Mouse (Mus musculus): ENCODE data around the gene Hist1h4h. TPM values are rescaled to one million over a fixed set of nuclear protein-coding genes. Genes with fewer than 3 reads are reported as not detected.
"Not testable (repeated sequence)": the region's sequence is repeated elsewhere in the genome, so short reads cannot be mapped to it uniquely, and the experiment has no call there.

Gene Hist1h4h
- polyA plus RNA-seq, 1 experiment from 2014 or later, result 2.6 TPM

GRCm38 (mm10) chr13:23575864-23576313 is 45.0 kb downstream of the Hist1h4h start:
- H3K9me3 ChIP-seq (ENCODE audit: control insufficient read depth, low read length); ATAC-seq; H3K27me3 ChIP-seq (replicated peaks; ENCODE audit: control insufficient read depth, insufficient read depth, low read length); H3K36me3 ChIP-seq (ENCODE audit: control insufficient read depth, insufficient read depth, low read length): not testable (repeated sequence)
- Histone ChIP-seq H3K9ac (ENCODE audit: low read depth, low read length) (peak overlapping the region; percentile 59), H3K4me1 (ENCODE audit: control insufficient read depth, insufficient read depth, low read depth, low read length) (peaks cover 21% of the 10 kb centered on the region), H3K4me2 (ENCODE audit: low read length) (peak overlapping the region; percentile 71), H3K4me3 (ENCODE audit: low read length) (peak overlapping the region; percentile 42), H3K27ac (ENCODE audit: low read depth, low read length) (peak overlapping the region; percentile 71)
- WGBS, result 1% methylated on average over 8 of the region's 40 CpGs

GRCm38 (mm10) chr13:23576351-23576881 is 45.6 kb downstream of the Hist1h4h start:
- H3K36me3 ChIP-seq (ENCODE audit: control insufficient read depth, insufficient read depth, low read length), result no peaks in the 10 kb centered on the region
- WGBS, result 6% methylated on average over 7 of the region's 7 CpGs

DNA sequence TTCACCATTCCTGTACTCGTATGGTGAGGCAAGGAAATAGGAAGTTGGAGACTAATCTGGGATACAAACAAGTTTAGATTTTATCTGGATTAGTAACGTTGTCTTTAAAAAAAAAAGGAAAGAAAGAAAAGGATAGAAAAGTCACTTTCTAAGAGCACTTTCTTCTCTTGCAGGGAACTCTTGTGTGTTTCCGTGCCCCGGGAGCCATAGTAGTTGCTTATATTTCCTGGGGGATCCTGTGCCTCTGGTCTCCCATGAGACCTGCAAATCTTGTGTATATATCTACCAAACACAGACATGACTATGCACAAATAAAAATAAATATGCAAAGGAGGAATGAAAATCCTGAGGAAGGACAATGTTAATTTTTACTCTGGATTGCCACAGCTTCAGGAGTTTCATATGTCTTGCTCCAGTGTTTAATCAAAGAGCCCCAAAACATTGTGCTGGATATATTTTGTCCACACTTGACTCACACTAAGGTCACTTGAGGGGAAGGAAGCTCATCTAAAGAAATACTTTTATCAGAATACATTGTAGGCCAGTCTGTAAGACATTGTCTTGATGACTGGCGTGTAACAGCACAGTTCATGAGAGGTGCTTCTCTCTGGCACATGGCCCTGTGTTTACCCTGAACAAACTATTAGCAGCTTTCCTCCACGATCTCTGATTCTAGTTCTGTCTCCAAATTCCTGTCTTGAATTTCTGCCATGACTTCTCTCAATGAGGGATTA is 46.2 kb downstream of the Hist1h4h start:
- no peak overlapping the region for H3K4me3 ChIP-seq (ENCODE audit: low read length)
- no peaks in the 10 kb centered on the region for H3K27me3 ChIP-seq (replicated peaks; ENCODE audit: control insufficient read depth, insufficient read depth, low read length)
- no peaks in the 10 kb centered on the region for H3K9me3 ChIP-seq (ENCODE audit: control insufficient read depth, low read length)
- H3K4me2 ChIP-seq (ENCODE audit: low read length), result peak overlapping the region; percentile 71
- H3K4me1 ChIP-seq (ENCODE audit: control insufficient read depth, insufficient read depth, low read depth, low read length), result peaks cover 21% of the 10 kb centered on the region
- WGBS, result 52% methylated on average over 6 of the region's 6 CpGs
- no peak for ATAC-seq
- no peaks in the 10 kb centered on the region for H3K36me3 ChIP-seq (ENCODE audit: control insufficient read depth, insufficient read depth, low read length)
- peak overlapping the region; percentile 23; the same call in 1 of the 2 replicates for H3K27ac ChIP-seq (ENCODE audit: low read depth, low read length)
- H3K9ac ChIP-seq (ENCODE audit: low read depth, low read length), result no peak overlapping the region

More at GRCm38 (mm10) chr13:23576351-23576881, 45.6 kb downstream of the Hist1h4h start:
- H3K9me3 ChIP-seq (ENCODE audit: control insufficient read depth, low read length), result no peaks in the 10 kb centered on the region
- peak overlapping the region; percentile 59; the same call in 1 of the 2 replicates for H3K9ac ChIP-seq (ENCODE audit: low read depth, low read length)
- peak overlapping the region; percentile 71 for H3K4me2 ChIP-seq (ENCODE audit: low read length)
- no peak for ATAC-seq
- peak overlapping the region; percentile 42 for H3K4me3 ChIP-seq (ENCODE audit: low read length)
- H3K4me1 ChIP-seq (ENCODE audit: control insufficient read depth, insufficient read depth, low read depth, low read length), result peaks cover 21% of the 10 kb centered on the region
- peak overlapping the region; percentile 71 for H3K27ac ChIP-seq (ENCODE audit: low read depth, low read length)
- H3K27me3 ChIP-seq (replicated peaks; ENCODE audit: control insufficient read depth, insufficient read depth, low read length), result no peaks in the 10 kb centered on the region

DNA sequence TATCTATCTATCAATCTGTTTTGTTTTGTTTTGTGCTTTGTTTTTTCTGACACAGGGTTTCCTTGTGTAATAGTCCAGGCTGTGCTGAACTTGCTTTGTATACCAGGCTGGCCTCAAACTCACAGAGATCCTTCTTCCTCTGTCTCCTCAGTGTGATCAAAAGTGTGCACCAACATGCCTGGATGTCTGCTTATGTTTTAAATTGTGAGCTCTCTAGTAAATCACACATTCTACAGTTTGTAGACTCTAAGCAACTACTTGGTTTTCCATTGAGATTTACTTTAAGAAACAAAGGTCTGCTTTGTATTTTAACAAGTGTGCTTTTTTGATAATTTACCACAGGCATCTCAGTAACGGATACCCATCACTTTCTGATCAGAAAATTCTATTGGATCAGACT is 47.0 kb downstream of the Hist1h4h start:
- peaks cover 19% of the 10 kb centered on the region for H3K4me1 ChIP-seq (ENCODE audit: control insufficient read depth, insufficient read depth, low read depth, low read length)
- WGBS, result 100% methylated on average over 1 of the region's 1 CpGs

More for the DNA sequence above, 47.0 kb downstream of the Hist1h4h start:
- Histone ChIP-seq H3K36me3 (ENCODE audit: control insufficient read depth, insufficient read depth, low read length) (no peaks in the 10 kb centered on the region), H3K27ac (ENCODE audit: low read depth, low read length) (no peak overlapping the region), H3K4me3 (ENCODE audit: low read length) (no peak overlapping the region), H3K27me3 (replicated peaks; ENCODE audit: control insufficient read depth, insufficient read depth, low read length) (no peaks in the 10 kb centered on the region), H3K9ac (ENCODE audit: low read depth, low read length) (no peak overlapping the region), H3K4me2 (ENCODE audit: low read length) (no peak overlapping the region), H3K9me3 (ENCODE audit: control insufficient read depth, low read length) (no peaks in the 10 kb centered on the region)
- no peak for ATAC-seq

Small RNA genes lying within 50 kb of the gene (microRNA-seq; reads per million reads assigned to microRNA genes)
- gene Gm44297 (not detected), gene Gm44359 (not detected), gene Gm44394 (not detected), gene n-TStga1 (0.83 reads per million)

Other genes starting within 250 kb of the Hist1h4h start
- gene Zfp322a, start 161.8 kb upstream of the Hist1h4h start, polyA plus RNA-seq (2015; fragmentation: Nextera tagmentation; extraction: Ambion mirVana), result 46.2 and 48.2 TPM in 2 replicates
- 9.8 and 10.1 TPM in 2 replicates for gene Abt1, start 107.2 kb upstream of the Hist1h4h start, polyA plus RNA-seq (2015; fragmentation: Nextera tagmentation; extraction: Ambion mirVana)
- gene Btn1a1, start 65.1 kb upstream of the Hist1h4h start, polyA plus RNA-seq (2015; fragmentation: Nextera tagmentation; extraction: Ambion mirVana), result 0.09 and 0.20 TPM in 2 replicates
- gene Btn2a2, start 42.2 kb upstream of the Hist1h4h start, polyA plus RNA-seq (2015; fragmentation: Nextera tagmentation; extraction: Ambion mirVana), result 0.14 TPM in 1 of 2 replicates, not detected in the other
- gene Hist1h2af, start 2.9 kb downstream of the Hist1h4h start, polyA plus RNA-seq (2015; fragmentation: Nextera tagmentation; extraction: Ambion mirVana), result not detected in 2 replicates
- 0.66 TPM in 1 of 2 replicates, not detected in the other for gene Hist1h3g, start 4.4 kb downstream of the Hist1h4h start, polyA plus RNA-seq (2015; fragmentation: Nextera tagmentation; extraction: Ambion mirVana)
- gene Hist1h2bh, start 12.3 kb downstream of the Hist1h4h start, polyA plus RNA-seq (2015; fragmentation: Nextera tagmentation; extraction: Ambion mirVana), result 0.16 and 0.29 TPM in 2 replicates
- not detected in 2 replicates for gene Hist1h3f, start 13.0 kb downstream of the Hist1h4h start, polyA plus RNA-seq (2015; fragmentation: Nextera tagmentation; extraction: Ambion mirVana)
- 0.59 TPM in 1 of 2 replicates, not detected in the other for gene Hist1h4f, start 20.6 kb downstream of the Hist1h4h start, polyA plus RNA-seq (2015; fragmentation: Nextera tagmentation; extraction: Ambion mirVana)
- gene Hist1h1d, start 22.2 kb downstream of the Hist1h4h start, polyA plus RNA-seq (2015; fragmentation: Nextera tagmentation; extraction: Ambion mirVana), result 0.07 and 0.10 TPM in 2 replicates
- 0.85 and 0.97 TPM in 2 replicates for gene Hist1h3e, start 31.3 kb downstream of the Hist1h4h start, polyA plus RNA-seq (2015; fragmentation: Nextera tagmentation; extraction: Ambion mirVana)
- 9.4 and 14.5 TPM in 2 replicates for gene Hist1h2ae, start 40.2 kb downstream of the Hist1h4h start, polyA plus RNA-seq (2015; fragmentation: Nextera tagmentation; extraction: Ambion mirVana)
- gene Hist1h2bg, start 40.3 kb downstream of the Hist1h4h start, polyA plus RNA-seq (2015; fragmentation: Nextera tagmentation; extraction: Ambion mirVana), result 0.79 and 1.4 TPM in 2 replicates
- 0.44 and 0.67 TPM in 2 replicates for gene Hist1h2bf, start 43.1 kb downstream of the Hist1h4h start, polyA plus RNA-seq (2015; fragmentation: Nextera tagmentation; extraction: Ambion mirVana)
- gene Hist1h2ad, start 43.3 kb downstream of the Hist1h4h start, polyA plus RNA-seq (2015; fragmentation: Nextera tagmentation; extraction: Ambion mirVana), result 0.57 and 1.3 TPM in 2 replicates
- gene Hist1h3d, start 44.7 kb downstream of the Hist1h4h start, polyA plus RNA-seq (2015; fragmentation: Nextera tagmentation; extraction: Ambion mirVana), result 0.85 and 1.3 TPM in 2 replicates
- 27.6 and 30.0 TPM in 2 replicates for gene Hist1h4d, start 50.5 kb downstream of the Hist1h4h start, polyA plus RNA-seq (2015; fragmentation: Nextera tagmentation; extraction: Ambion mirVana)
- gene Hist1h2be, start 90.1 kb downstream of the Hist1h4h start, polyA plus RNA-seq (2015; fragmentation: Nextera tagmentation; extraction: Ambion mirVana), result 1.0 and 1.1 TPM in 2 replicates
- 4.0 and 5.0 TPM in 2 replicates for gene Hist1h1e, start 91.5 kb downstream of the Hist1h4h start, polyA plus RNA-seq (2015; fragmentation: Nextera tagmentation; extraction: Ambion mirVana)
- 0.26 and 0.30 TPM in 2 replicates for gene Hist1h2ac, start 152.9 kb downstream of the Hist1h4h start, polyA plus RNA-seq (2015; fragmentation: Nextera tagmentation; extraction: Ambion mirVana)
- gene Hist1h2bc, start 153.1 kb downstream of the Hist1h4h start, polyA plus RNA-seq (2015; fragmentation: Nextera tagmentation; extraction: Ambion mirVana), result 20.4 and 24.8 TPM in 2 replicates
- not detected in 2 replicates for gene Hist1h1t, start 164.8 kb downstream of the Hist1h4h start, polyA plus RNA-seq (2015; fragmentation: Nextera tagmentation; extraction: Ambion mirVana)
- 2.0 and 2.5 TPM in 2 replicates for gene Hist1h4c, start 167.4 kb downstream of the Hist1h4h start, polyA plus RNA-seq (2015; fragmentation: Nextera tagmentation; extraction: Ambion mirVana)
- gene Hfe, start 179.8 kb downstream of the Hist1h4h start, polyA plus RNA-seq (2015; fragmentation: Nextera tagmentation; extraction: Ambion mirVana), result 5.4 and 6.7 TPM in 2 replicates
- 8.6 and 10.8 TPM in 2 replicates for gene Hist1h1c, start 207.8 kb downstream of the Hist1h4h start, polyA plus RNA-seq (2015; fragmentation: Nextera tagmentation; extraction: Ambion mirVana)
- 0.70 and 1.2 TPM in 2 replicates for gene Hist1h3c, start 214.6 kb downstream of the Hist1h4h start, polyA plus RNA-seq (2015; fragmentation: Nextera tagmentation; extraction: Ambion mirVana)
- 0.49 and 0.66 TPM in 2 replicates for gene Hist1h2bb, start 215.7 kb downstream of the Hist1h4h start, polyA plus RNA-seq (2015; fragmentation: Nextera tagmentation; extraction: Ambion mirVana)
- gene Hist1h2ab, start 220.1 kb downstream of the Hist1h4h start, polyA plus RNA-seq (2015; fragmentation: Nextera tagmentation; extraction: Ambion mirVana), result 3.7 and 6.8 TPM in 2 replicates
- 1.7 and 2.7 TPM in 2 replicates for gene Hist1h3b, start 221.2 kb downstream of the Hist1h4h start, polyA plus RNA-seq (2015; fragmentation: Nextera tagmentation; extraction: Ambion mirVana)
- 1.1 TPM in 1 of 2 replicates, not detected in the other for gene Hist1h4b, start 226.0 kb downstream of the Hist1h4h start, polyA plus RNA-seq (2015; fragmentation: Nextera tagmentation; extraction: Ambion mirVana)
- not detected in 2 replicates for gene Hist1h4a, start 230.2 kb downstream of the Hist1h4h start, polyA plus RNA-seq (2015; fragmentation: Nextera tagmentation; extraction: Ambion mirVana)
- gene Hist1h3a, start 231.3 kb downstream of the Hist1h4h start, polyA plus RNA-seq (2015; fragmentation: Nextera tagmentation; extraction: Ambion mirVana), result 0.89 and 1.2 TPM in 2 replicates
- 0.44 TPM in 1 of 2 replicates, not detected in the other for gene Hist1h1a, start 232.6 kb downstream of the Hist1h4h start, polyA plus RNA-seq (2015; fragmentation: Nextera tagmentation; extraction: Ambion mirVana)
- 0.07 TPM in 1 of 2 replicates, not detected in the other for gene Trim38, start 238.9 kb downstream of the Hist1h4h start, polyA plus RNA-seq (2015; fragmentation: Nextera tagmentation; extraction: Ambion mirVana)